Mouse (Mus musculus) frontal cortex, postnatal 10 days (tissue): Measurements from ENCODE around the gene Dnm3.

Source experiments
- DNase-seq, 2 experiments: peaks; one replicate each; pipeline ENCODE4 v3.0.0; 2022; ENCODE audit warnings: low spot score in 2 of 2, mixed read lengths in 1 of 2

Gene Dnm3

DNA sequence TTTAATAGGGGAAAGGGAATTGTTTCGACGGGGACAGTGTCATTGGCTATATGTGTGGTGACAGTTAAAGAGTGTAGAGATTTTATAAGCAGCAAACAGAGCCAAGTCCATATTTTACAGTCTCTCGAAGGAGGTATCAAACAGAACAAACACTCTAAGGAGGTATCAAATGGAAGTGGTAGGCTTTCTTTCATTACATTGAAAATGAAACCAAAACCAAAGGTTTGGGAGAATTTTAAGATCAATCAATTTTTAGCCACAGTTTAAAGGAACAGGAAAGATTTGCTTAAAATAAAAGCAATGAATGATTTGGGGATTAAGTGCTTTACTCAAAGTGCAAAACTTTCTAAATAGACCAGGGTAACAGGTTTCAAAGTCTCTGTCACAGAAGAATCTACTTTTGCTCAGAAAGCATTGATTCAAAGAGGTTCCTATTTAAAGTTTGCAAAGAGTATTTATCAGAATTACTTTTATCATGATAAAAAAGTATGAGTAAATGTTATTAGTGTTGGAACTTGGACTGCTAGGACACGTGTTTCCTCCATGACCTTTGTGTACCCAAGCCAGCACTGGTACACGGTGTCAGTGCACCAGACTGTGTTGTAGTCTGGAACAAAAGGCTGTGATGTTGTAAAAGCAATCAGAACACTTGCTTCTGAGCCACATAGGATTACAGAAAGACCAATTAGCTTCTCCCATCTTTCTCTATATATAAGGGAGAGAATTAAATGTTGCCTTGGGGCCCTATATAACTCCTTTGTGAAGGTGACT lies 526.6 kb downstream of the Dnm3 start:
- DNase-seq = no peak

- no peak for DNase-seq
Observed at GRCm38 (mm10) chr1:161942082-161942481, 535.8 kb downstream of the Dnm3 start.
